Mouse (Mus musculus): Measurements from ENCODE around the gene Tff3.

Tff3 gene

GRCm38 (mm10) chr17:31129452-31129851 lies at the start of gene Tff3:
TSS of gene Tff3 (minus strand) at chr17:31129646.
- no peak for DNase-seq (ENCODE audit: low read depth)

- peak; percentile 56 for DNase-seq (ENCODE audit: low read depth)
Measured at GRCm38 (mm10) chr17:31176321-31176720, 46.9 kb upstream of the Tff3 start.

- no peak for DNase-seq (ENCODE audit: low read depth)
Measured at GRCm38 (mm10) chr17:31169796-31170195, 40.4 kb upstream of the Tff3 start.

- no peak for DNase-seq (ENCODE audit: low read depth)
Measured at GRCm38 (mm10) chr17:31165127-31165526, 35.7 kb upstream of the Tff3 start, which contains the start of gene Tff1. TSS of gene Tff1 (minus strand) at chr17:31165277.

- DNase-seq (ENCODE audit: low read depth), result no peak
Measured at GRCm38 (mm10) chr17:31163821-31164220, 34.4 kb upstream of the Tff3 start.

- DNase-seq (ENCODE audit: low read depth), result no peak
Measured at GRCm38 (mm10) chr17:31162607-31163006, 33.2 kb upstream of the Tff3 start.

- no peak for DNase-seq (ENCODE audit: low read depth)
Measured at GRCm38 (mm10) chr17:31160291-31160690, 30.8 kb upstream of the Tff3 start.

- DNase-seq (ENCODE audit: low read depth), result no peak
Measured at GRCm38 (mm10) chr17:31157921-31158320, 28.5 kb upstream of the Tff3 start.

GRCm38 (mm10) chr17:31153785-31154184 lies 24.3 kb upstream of the Tff3 start:
- no peak for DNase-seq (ENCODE audit: low read depth)

- no peak for DNase-seq (ENCODE audit: low read depth)
Measured at GRCm38 (mm10) chr17:31152966-31153499, 23.6 kb upstream of the Tff3 start.

GRCm38 (mm10) chr17:31152512-31152911 lies 23.1 kb upstream of the Tff3 start:
- no peak for DNase-seq (ENCODE audit: low read depth)

GRCm38 (mm10) chr17:31145998-31146397 lies 16.6 kb upstream of the Tff3 start:
- DNase-seq (ENCODE audit: low read depth), result no peak

GRCm38 (mm10) chr17:31144040-31145037 lies 14.9 kb upstream of the Tff3 start, which contains the start of gene Tff2:
TSS of gene Tff2 (minus strand) at chr17:31144282.
- no peak for DNase-seq (ENCODE audit: low read depth)

- no peak for DNase-seq (ENCODE audit: low read depth)
Measured at GRCm38 (mm10) chr17:31142116-31142515, 12.7 kb upstream of the Tff3 start.

GRCm38 (mm10) chr17:31138398-31138797 lies 9.0 kb upstream of the Tff3 start:
- peak; percentile 87 for DNase-seq (ENCODE audit: low read depth)

- peak; percentile 57 for DNase-seq (ENCODE audit: low read depth)
Measured at GRCm38 (mm10) chr17:31136821-31137220, 7.4 kb upstream of the Tff3 start.

GRCm38 (mm10) chr17:31136291-31136690 lies 6.8 kb upstream of the Tff3 start:
- peak; percentile 58 for DNase-seq (ENCODE audit: low read depth)

GRCm38 (mm10) chr17:31134913-31135312 lies 5.5 kb upstream of the Tff3 start:
- DNase-seq (ENCODE audit: low read depth), result no peak

- no peak for DNase-seq (ENCODE audit: low read depth)
Measured at GRCm38 (mm10) chr17:31133776-31134175, 4.3 kb upstream of the Tff3 start.

GRCm38 (mm10) chr17:31131269-31131821 lies 1.9 kb upstream of the Tff3 start:
- no peak for DNase-seq (ENCODE audit: low read depth)

- no peak for DNase-seq (ENCODE audit: low read depth)
Measured at GRCm38 (mm10) chr17:31128708-31129318, 633 bp downstream of the Tff3 start.

- no peak for DNase-seq (ENCODE audit: low read depth)
Measured at GRCm38 (mm10) chr17:31125548-31126266, 3.7 kb downstream of the Tff3 start.

Data from induced T-regulatory cell, adult 2 months (primary cell).